Mouse (Mus musculus) urinary bladder, postnatal 10 days (tissue): ENCODE measurements around the gene Asna1.
A peak's percentile ranks its signal among the peaks of the same experiment; 100 is the strongest.

Source experiments
- DNase-seq: peaks from one replicate; pipeline ENCODE4 v3.0.0; 2022; ENCODE audit warnings: low spot score

Gene Asna1

GRCm38 (mm10) chr8:85025098-85025932 lies at the start of gene Asna1:
Gene Asna1, minus strand, starts transcription at chr8:85025281.
- no peak for DNase-seq

DNA sequence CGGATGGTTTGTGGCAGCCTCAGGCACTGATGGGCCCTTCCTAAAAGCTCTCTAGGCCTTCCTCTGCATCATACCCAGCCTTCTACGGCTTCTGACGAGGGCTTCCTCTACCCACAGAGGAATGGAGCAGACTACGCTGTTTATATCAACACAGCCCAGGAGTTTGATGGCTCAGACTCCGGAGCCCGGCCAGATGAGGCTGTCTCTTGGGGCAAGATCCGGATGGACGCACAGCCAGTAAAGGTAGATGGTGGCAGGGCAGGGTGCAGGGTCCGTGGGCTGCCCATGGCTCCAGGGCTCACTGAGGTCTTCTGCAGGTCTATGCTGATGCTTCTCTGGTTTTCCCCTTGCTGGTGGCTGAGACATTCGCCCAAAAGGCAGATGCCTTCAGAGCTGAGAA lies 49.5 kb upstream of the Asna1 start:
- DNase-seq: no peak

GRCm38 (mm10) chr8:85074167-85074566 lies 49.1 kb upstream of the Asna1 start:
- DNase-seq: no peak

DNA sequence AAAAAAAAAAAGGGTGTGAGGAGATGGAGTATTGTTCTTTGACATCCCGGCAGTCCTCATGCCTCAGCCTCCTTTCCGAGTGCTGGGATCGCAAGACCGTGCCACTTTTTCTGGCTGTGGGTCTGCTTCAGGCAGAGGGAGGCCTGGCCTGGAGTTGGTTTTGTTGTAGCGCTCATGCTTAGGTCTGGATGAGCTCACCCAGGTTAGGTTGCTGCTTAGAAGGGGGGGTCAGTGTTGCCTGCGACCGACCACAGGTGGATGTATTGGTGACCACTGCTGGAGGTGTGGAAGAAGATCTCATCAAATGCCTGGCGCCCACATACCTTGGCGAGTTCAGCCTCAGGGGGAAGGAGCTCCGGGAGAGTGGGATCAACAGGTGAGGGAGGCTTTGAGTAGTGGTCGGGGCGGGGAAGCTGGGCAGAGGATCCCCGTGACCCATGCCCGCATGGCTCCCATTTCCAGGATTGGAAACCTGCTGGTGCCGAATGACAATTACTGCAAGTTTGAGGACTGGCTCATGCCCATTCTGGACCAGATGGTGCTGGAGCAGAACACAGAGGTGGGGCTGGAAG lies 48.0 kb upstream of the Asna1 start:
- DNase-seq: no peak

- DNase-seq: no peak
Measured at GRCm38 (mm10) chr8:85072364-85072929, 47.4 kb upstream of the Asna1 start.

DNA sequence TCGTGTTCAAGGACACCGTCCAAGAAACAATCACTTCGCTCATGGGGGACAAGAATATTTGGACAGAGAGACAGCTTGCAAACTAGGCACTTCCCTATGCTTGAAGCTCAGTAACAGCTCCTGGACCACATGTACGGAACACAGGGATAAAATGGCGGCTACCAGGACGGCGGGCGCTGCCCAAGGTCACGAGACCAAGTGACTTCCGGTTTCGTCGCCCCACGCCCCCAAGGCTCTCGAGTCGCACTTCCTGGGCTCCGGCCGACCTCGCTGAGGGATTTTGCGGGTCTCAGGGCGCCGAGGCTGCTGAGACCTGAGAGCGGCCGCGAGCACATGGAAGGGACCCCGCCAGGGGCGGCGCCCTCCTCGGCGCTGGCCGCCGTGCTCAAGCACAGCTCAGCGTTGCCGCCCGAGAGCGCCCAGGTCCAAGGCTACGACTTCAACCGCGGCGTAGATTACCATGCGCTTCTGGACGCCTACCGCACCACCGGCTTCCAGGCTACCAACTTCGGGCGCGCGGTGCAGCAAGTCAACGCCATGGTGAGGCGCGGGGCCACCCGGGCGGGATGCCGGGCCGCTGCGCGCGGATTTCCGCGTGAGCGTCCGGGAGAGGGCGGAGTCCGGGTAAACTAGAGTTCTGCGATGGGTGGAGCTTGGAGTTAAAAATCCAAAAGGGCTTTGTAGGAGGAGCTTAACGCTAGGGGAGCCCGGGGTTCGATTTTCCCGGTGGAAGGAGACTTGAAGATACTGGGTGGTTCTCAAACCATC lies 46.6 kb upstream of the Asna1 start, which contains the start of gene Dhps:
Dhps (plus strand) TSS at position 244 of the 768 bp plus-strand sequence.
- DNase-seq: peak; percentile 71

DNA sequence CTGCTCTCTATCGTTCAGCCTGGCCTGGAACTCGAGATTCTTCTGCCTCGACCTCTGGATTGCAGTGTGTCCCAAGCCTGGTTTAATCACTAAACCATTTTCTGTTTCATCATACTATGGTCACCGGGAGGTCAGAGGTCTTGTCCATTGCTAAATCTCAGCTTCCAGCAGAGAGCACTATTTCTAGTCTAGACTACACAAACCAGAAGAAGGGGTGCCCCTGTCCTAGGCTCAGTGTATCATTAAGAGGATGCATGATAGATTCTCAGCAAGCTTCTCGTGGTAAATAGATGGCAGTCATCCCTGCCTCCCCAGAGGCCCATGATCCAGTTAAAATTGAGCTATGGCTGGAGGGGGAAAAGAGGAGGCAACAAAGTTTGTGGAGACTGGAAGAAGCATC lies 46.0 kb upstream of the Asna1 start:
- no peak for DNase-seq

DNA sequence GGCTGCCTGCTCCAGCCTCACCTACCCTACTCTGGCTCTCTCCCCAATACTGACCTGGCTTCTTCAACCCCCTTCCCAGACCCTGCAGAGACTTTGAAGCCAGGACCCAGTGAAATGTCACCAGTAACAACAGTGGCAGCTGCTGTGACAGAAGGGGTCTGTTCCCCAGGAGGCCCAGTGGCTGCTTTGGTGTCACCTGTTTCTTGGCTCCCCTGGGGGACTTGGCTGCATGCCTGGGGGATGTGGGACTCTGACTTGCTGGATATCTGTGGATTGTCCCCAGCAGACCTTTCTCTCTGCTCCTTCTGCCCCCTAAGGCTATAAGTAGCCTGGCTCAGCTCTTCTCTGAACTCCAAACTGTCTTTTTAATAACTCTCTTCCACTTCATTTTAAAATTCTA lies 42.9 kb upstream of the Asna1 start, which contains the start of gene Gm5741:
Gm5741 (minus strand) TSS at position 1 of the 400 bp plus-strand sequence.
- no peak for DNase-seq

GRCm38 (mm10) chr8:85067155-85067554 lies 42.1 kb upstream of the Asna1 start:
- no peak for DNase-seq

- DNase-seq: no peak
Measured at GRCm38 (mm10) chr8:85065213-85065612, 40.1 kb upstream of the Asna1 start.

GRCm38 (mm10) chr8:85062603-85063002 lies 37.5 kb upstream of the Asna1 start:
- no peak for DNase-seq

DNA sequence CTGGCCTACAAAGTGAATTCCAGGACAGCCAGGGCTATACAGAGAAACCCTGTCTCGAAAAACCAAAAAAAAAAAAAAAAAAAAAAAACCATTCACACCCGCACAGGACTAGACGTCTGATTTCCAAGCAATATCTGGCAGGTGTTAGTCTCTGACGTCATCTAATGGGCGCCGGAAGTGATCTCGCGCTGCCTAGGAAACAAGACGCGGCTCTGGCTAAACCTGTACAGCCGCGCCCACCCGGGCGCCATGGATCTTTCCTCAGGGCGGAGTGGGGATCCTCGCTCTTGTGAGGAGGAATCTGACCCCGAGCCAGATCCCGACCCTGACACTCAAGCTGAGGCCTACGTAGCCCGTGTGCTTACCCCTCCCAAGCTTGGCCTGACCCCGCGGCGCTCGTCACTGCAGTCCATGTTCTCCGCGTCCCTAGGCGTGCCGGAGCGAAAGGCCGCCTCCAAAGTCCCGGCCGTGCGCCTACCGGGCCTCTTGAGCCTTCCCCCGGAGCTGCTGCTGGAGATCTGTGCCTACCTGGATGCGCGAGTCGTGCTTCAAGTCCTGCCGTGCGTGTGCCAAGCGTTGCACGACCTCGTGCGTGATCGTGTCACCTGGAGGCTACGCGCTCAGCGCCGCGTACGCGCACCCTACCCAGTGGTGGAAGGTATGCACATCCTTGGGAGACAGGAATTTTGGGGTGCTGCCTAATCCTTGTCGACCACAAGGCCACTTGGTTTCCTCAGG lies 35.0 kb upstream of the Asna1 start, which contains the start of gene Fbxw9:
Fbxw9 (plus strand) TSS at position 177 of the 738 bp plus-strand sequence.
- peak; percentile 75 for DNase-seq

- no peak for DNase-seq
Measured at GRCm38 (mm10) chr8:85057367-85057766, 32.3 kb upstream of the Asna1 start.

GRCm38 (mm10) chr8:85043619-85044018 lies 18.5 kb upstream of the Asna1 start:
- DNase-seq: no peak

DNA sequence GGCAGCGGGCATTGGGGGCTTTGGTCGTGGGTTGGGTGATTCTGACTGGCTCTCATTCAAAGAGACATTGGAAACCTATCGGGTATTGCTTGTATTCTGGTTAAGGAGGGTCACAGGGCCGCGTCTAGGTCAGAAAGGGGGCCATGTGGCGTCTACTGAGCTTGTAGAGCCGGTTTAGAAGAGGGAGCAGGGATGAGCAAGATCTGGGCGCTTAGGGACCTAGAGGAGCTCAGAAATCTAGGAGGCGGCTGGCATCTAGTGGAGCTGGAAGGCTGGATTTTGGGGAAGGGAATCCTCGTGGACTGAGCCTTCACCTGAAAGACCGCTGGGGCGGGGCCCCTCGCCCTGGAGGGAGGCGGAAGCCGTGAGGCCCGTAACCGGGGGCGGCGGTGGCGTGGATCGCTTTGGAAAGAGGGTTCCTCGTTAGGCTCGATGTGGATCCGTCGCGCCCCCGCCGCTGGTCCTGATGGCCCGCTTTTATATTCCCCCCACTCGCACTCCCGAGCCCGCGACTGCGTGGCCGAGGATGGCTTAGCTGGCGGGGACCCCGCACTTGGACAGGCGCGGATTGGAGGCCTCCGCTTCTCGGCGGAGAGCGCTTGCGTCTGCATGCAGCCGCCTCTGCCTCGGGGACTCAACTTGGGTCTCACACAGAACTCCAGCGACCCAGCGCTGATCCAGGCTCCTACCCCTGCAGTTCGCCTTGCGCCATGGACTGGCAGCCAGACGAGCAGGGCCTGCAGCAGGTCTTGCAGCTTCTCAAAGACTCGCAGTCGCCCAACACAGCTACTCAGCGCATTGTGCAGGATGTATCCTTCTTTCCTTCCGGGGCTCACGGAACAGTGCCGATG lies 12.8 kb upstream of the Asna1 start:
- DNase-seq: no peak

GRCm38 (mm10) chr8:85037366-85037680 lies 12.2 kb upstream of the Asna1 start:
- no peak for DNase-seq

DNA sequence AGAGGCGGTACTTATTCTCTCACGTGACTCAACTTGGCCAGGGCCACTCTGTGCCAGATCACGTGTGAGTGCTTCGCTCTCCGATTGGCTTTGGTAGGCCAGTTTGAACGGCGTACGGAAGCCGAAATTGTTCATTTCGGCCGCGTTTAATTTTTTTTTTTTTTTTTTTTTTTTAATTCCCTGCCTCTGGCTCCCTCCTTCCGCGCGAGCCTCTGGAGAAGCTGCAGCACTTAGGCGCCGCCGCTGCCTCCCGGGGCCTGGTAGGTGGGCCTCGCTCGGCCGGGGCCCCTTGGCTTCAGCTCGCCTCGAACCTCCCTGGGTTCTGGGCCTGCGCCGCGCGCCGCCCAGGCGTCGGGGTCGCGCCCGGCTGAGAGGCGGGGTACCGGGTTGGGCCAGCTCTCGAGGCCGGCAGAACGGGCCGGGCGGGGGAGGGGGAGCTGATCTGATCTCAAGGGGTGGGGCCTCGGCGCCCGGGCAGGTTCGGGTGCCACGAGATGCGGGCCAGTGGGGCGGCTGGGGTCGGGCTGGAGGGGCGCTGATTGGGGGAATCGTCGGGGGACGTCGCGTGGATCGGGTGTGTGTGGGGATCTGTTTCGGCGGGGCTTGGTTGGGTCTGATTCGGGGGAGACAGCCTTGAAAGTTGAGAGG lies 11.8 kb upstream of the Asna1 start, which contains the start of gene Tnpo2:
Tnpo2 (plus strand) TSS at position 198 of the 648 bp plus-strand sequence.
- DNase-seq: peak; percentile 61

DNA sequence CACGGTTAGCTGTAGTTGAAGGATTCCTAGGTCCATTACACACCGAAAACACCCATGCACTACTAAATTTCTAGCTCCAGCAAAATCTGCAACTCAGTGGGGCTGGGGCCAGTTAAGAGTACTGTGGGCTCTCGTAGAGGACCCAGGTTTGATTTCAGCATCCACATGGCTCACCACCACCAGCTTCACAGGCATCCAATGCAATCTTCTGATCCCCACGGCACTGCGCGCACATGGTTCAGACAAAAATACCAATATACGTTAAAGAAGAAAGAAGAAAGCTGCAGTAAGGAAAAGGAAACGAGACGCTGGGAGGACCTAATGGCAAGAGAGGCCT lies 11.3 kb upstream of the Asna1 start:
- no peak for DNase-seq

DNA sequence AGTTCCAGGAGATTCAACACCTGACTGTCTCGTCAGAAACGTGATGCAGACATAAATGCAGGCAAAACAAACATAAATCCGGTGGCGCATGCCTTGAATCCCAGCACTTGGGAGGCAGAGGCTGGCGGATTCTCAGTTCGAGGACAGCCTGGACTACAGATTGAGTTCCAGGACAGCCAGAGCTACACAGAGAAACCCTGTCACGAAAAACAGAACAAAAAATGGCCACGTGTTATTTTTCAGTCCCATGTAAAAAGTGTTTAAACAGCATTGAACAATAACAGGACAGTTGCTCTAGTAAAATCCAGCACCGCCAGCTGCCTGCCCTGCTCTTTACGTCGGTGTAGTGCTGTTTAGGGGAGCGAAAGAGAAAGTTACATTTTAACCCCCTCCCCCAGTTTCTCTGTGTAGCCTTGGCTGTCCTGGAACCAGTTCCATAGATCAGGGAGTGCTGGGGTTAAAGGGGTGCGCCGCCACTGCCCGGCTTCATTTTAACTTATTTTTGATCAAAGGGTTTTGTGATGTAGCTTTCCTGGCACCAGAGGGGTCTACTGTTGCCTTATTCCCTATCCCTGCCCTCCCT lies 10.7 kb upstream of the Asna1 start:
- no peak for DNase-seq

GRCm38 (mm10) chr8:85035165-85035727 lies 10.2 kb upstream of the Asna1 start:
- DNase-seq: no peak
